Mouse (Mus musculus): ENCODE data around the gene Olfr770. TPM values are rescaled to one million over a fixed set of nuclear protein-coding genes. Genes with fewer than 3 reads are reported as not detected.
"Not testable (repeated sequence)": the region's sequence is repeated elsewhere in the genome, so short reads cannot be mapped to it uniquely, and the experiment has no call there.

Gene Olfr770
- not detected in 2 replicates for polyA plus RNA-seq (2015; fragmentation: Nextera tagmentation; extraction: Ambion mirVana)

DNA sequence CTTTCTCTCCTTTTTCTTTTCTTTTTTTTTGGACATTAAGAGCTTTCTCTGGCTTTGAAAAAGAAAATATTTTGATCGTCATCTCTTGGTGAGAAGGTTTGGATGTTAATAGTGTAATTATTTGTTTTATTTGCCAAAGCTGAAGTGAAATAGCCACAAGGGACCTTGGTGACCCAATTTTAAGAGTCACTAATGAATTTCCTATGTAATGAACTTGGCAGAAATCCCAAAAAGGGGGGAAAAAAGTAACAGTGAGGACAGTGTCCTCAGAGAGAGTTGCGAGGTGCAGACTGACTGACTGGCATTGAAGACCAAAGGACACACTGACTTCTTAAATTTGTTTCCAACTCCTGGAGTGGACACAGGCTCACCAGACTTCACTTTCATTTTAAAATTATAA, at the start of gene Olfr770:
TSS of gene Olfr770 (minus strand) at position 101 of the 400 bp plus-strand sequence.
- H3K36me3 ChIP-seq (ENCODE audit: insufficient read depth, low read length) = no peaks in the 10 kb centered on the region
- no peaks in the 10 kb centered on the region for H3K9me3 ChIP-seq (ENCODE audit: low read length)
- ATAC-seq (no peak), DNase-seq (ENCODE audit: low spot score) (no peak)
- H3K4me3 ChIP-seq (ENCODE audit: low read depth, low read length) = no peak within 1 kb of the TSS
- H3K4me2 ChIP-seq (replicated peaks; ENCODE audit: low read depth, low read length) = no peak within 1 kb of the TSS
- no peak for TF ChIP-seq EP300 (IDR thresholded peaks at IDR 0.05)
- TF ChIP-seq CTCF (IDR thresholded peaks at IDR 0.05) = no peak
- WGBS = 74% methylated on average over 2 of the region's 2 CpGs
- H3K27ac ChIP-seq (ENCODE audit: low read length) = no peak within 1 kb of the TSS
- H3K4me1 ChIP-seq (ENCODE audit: insufficient read depth, low read depth, low read length) = no peaks in the 10 kb centered on the region
- no peaks in the 10 kb centered on the region for H3K27me3 ChIP-seq (replicated peaks; ENCODE audit: insufficient read depth, low read length)
- no peak within 1 kb of the TSS for H3K9ac ChIP-seq (replicated peaks; ENCODE audit: low read depth)

- H3K4me3 ChIP-seq (ENCODE audit: low read depth, low read length); H3K27me3 ChIP-seq (replicated peaks; ENCODE audit: insufficient read depth, low read length); H3K36me3 ChIP-seq (ENCODE audit: insufficient read depth, low read length); ATAC-seq; DNase-seq (ENCODE audit: low spot score); H3K27ac ChIP-seq (ENCODE audit: low read length); H3K9ac ChIP-seq (replicated peaks; ENCODE audit: low read depth); H3K9me3 ChIP-seq (ENCODE audit: low read length); H3K4me1 ChIP-seq (ENCODE audit: insufficient read depth, low read depth, low read length); H3K4me2 ChIP-seq (replicated peaks; ENCODE audit: low read depth, low read length): not testable (repeated sequence)
Observed at GRCm38 (mm10) chr10:129187319-129187718, 48.5 kb upstream of the Olfr770 start, which contains the start of gene Olfr773. Olfr773 (minus strand) TSS chr10:129187419.

- not testable (repeated sequence) for H3K4me3 ChIP-seq (ENCODE audit: low read depth, low read length); H3K9ac ChIP-seq (replicated peaks; ENCODE audit: low read depth); H3K27me3 ChIP-seq (replicated peaks; ENCODE audit: insufficient read depth, low read length); H3K9me3 ChIP-seq (ENCODE audit: low read length); H3K4me1 ChIP-seq (ENCODE audit: insufficient read depth, low read depth, low read length); H3K27ac ChIP-seq (ENCODE audit: low read length); ATAC-seq; DNase-seq (ENCODE audit: low spot score); H3K36me3 ChIP-seq (ENCODE audit: insufficient read depth, low read length); H3K4me2 ChIP-seq (replicated peaks; ENCODE audit: low read depth, low read length)
- 70% methylated on average over 3 of the region's 4 CpGs for WGBS
Observed at GRCm38 (mm10) chr10:129177821-129178220, 39.0 kb upstream of the Olfr770 start, which contains the start of gene Olfr772. Olfr772 (minus strand) TSS chr10:129177921.

GRCm38 (mm10) chr10:129164651-129165050, 25.9 kb upstream of the Olfr770 start, which contains the start of gene Olfr771:
Olfr771 (minus strand) TSS chr10:129164751.
- H3K27ac ChIP-seq (ENCODE audit: low read length) = no peak within 1 kb of the TSS
- no peaks in the 10 kb centered on the region for H3K4me1 ChIP-seq (ENCODE audit: insufficient read depth, low read depth, low read length)
- H3K36me3 ChIP-seq (ENCODE audit: insufficient read depth, low read length) = no peaks in the 10 kb centered on the region
- H3K27me3 ChIP-seq (replicated peaks; ENCODE audit: insufficient read depth, low read length) = no peaks in the 10 kb centered on the region
- no peaks in the 10 kb centered on the region for H3K9me3 ChIP-seq (ENCODE audit: low read length)
- no peak for ATAC-seq
- WGBS = 73% methylated on average over 1 of the region's 1 CpGs
- DNase-seq (ENCODE audit: low spot score) = no peak
- H3K9ac ChIP-seq (replicated peaks; ENCODE audit: low read depth) = no peak within 1 kb of the TSS
- no peak for TF ChIP-seq EP300 (IDR thresholded peaks at IDR 0.05)
- no peak within 1 kb of the TSS for H3K4me3 ChIP-seq (ENCODE audit: low read depth, low read length)
- no peak within 1 kb of the TSS for H3K4me2 ChIP-seq (replicated peaks; ENCODE audit: low read depth, low read length)

- no peak within 1 kb of the TSS for H3K4me3 ChIP-seq (ENCODE audit: low read depth, low read length)
- ATAC-seq (no peak), DNase-seq (ENCODE audit: low spot score) (no peak)
- H3K27ac ChIP-seq (ENCODE audit: low read length) = no peak within 1 kb of the TSS
- no peaks in the 10 kb centered on the region for H3K27me3 ChIP-seq (replicated peaks; ENCODE audit: insufficient read depth, low read length)
- no peaks in the 10 kb centered on the region for H3K36me3 ChIP-seq (ENCODE audit: insufficient read depth, low read length)
- no peak within 1 kb of the TSS for H3K9ac ChIP-seq (replicated peaks; ENCODE audit: low read depth)
- H3K4me2 ChIP-seq (replicated peaks; ENCODE audit: low read depth, low read length) = no peak within 1 kb of the TSS
- H3K4me1 ChIP-seq (ENCODE audit: insufficient read depth, low read depth, low read length) = no peaks in the 10 kb centered on the region
- TF ChIP-seq EP300 (IDR thresholded peaks at IDR 0.05) (no peak), CTCF (IDR thresholded peaks at IDR 0.05) (no peak)
- H3K9me3 ChIP-seq (ENCODE audit: low read length) = no peaks in the 10 kb centered on the region
- WGBS = 72% methylated on average over 2 of the region's 2 CpGs
Observed at GRCm38 (mm10) chr10:129117761-129118160, 21.0 kb downstream of the Olfr770 start, which contains the start of gene Olfr769. Olfr769 (minus strand) TSS chr10:129117861.

- Histone ChIP-seq H3K4me3 (ENCODE audit: low read depth, low read length) (no peak overlapping the region), H3K36me3 (ENCODE audit: insufficient read depth, low read length) (no peaks in the 10 kb centered on the region), H3K27me3 (replicated peaks; ENCODE audit: insufficient read depth, low read length) (no peaks in the 10 kb centered on the region), H3K9ac (replicated peaks; ENCODE audit: low read depth) (no peak overlapping the region), H3K9me3 (ENCODE audit: low read length) (no peaks in the 10 kb centered on the region), H3K4me2 (replicated peaks; ENCODE audit: low read depth, low read length) (no peak overlapping the region), H3K27ac (ENCODE audit: low read length) (no peak overlapping the region), H3K4me1 (ENCODE audit: insufficient read depth, low read depth, low read length) (no peaks in the 10 kb centered on the region)
- no peak for TF ChIP-seq CTCF (IDR thresholded peaks at IDR 0.05)
- no peak for TF ChIP-seq EP300 (IDR thresholded peaks at IDR 0.05)
- no peak for DNase-seq (ENCODE audit: low spot score)
- ATAC-seq = no peak
- 91% methylated on average over 3 of the region's 3 CpGs for WGBS
Observed at GRCm38 (mm10) chr10:129115146-129115545, 23.7 kb downstream of the Olfr770 start.

- H3K27ac ChIP-seq (ENCODE audit: low read length) = no peak overlapping the region
- H3K4me2 ChIP-seq (replicated peaks; ENCODE audit: low read depth, low read length) = no peak overlapping the region
- 26% methylated on average over 3 of the region's 3 CpGs for WGBS
- no peak overlapping the region for H3K9ac ChIP-seq (replicated peaks; ENCODE audit: low read depth)
- no peaks in the 10 kb centered on the region for H3K36me3 ChIP-seq (ENCODE audit: insufficient read depth, low read length)
- no peaks in the 10 kb centered on the region for H3K9me3 ChIP-seq (ENCODE audit: low read length)
- TF ChIP-seq CTCF (IDR thresholded peaks at IDR 0.05) (no peak), EP300 (IDR thresholded peaks at IDR 0.05) (no peak)
- ATAC-seq (no peak), DNase-seq (ENCODE audit: low spot score) (no peak)
- H3K4me3 ChIP-seq (ENCODE audit: low read depth, low read length) = no peak overlapping the region
- no peaks in the 10 kb centered on the region for H3K4me1 ChIP-seq (ENCODE audit: insufficient read depth, low read depth, low read length)
- H3K27me3 ChIP-seq (replicated peaks; ENCODE audit: insufficient read depth, low read length) = no peaks in the 10 kb centered on the region
Observed at GRCm38 (mm10) chr10:129101231-129101630, 37.6 kb downstream of the Olfr770 start.
